Mouse (Mus musculus) forebrain, embryonic 16.5 days (tissue): Measurements from ENCODE around the gene Slc32a1. TPM values are rescaled to one million over a fixed set of nuclear protein-coding genes. Genes with fewer than 3 reads are reported as not detected.

Experiments used
- ATAC-seq: fragments of 200-750 bp; cut with Nextera tagmentation; 2 replicates; pipeline ENCODE4 v1.8.0; 2017; ENCODE audit warnings: mild to moderate bottlenecking, moderate library complexity
- H3K27ac ChIP-seq: fragments of 300-500 bp; sonication (generic); 2 replicates; pipeline ENCODE4 v1.5.1; 2014; ENCODE audit warnings: low read length, control low read depth
- H3K27me3 ChIP-seq: fragments of 300-500 bp; sonication (generic); replicated peaks from 2 replicates; pipeline ENCODE4 v1.6.1; 2014; ENCODE audit warnings: low read length; ENCODE audit not compliant: control insufficient read depth, insufficient read depth
- H3K36me3 ChIP-seq: fragments of 300-500 bp; sonication (generic); 2 replicates; pipeline ENCODE4 v1.6.1; 2014; ENCODE audit not compliant: control insufficient read depth, insufficient read depth
- H3K4me1 ChIP-seq: fragments of 300-500 bp; sonication (generic); replicated peaks from 2 replicates; pipeline ENCODE4 v1.6.1; 2014; ENCODE audit warnings: low read length; ENCODE audit not compliant: control insufficient read depth, insufficient read depth
- H3K4me2 ChIP-seq: fragments of 300-500 bp; sonication (generic); 2 replicates; pipeline ENCODE4 v1.6.1; 2014; ENCODE audit warnings: mild to moderate bottlenecking, low read length, control low read depth
- H3K4me3 ChIP-seq: fragments of 300-500 bp; sonication (generic); replicated peaks from 2 replicates; pipeline ENCODE4 v1.5.1; 2014; ENCODE audit warnings: mild to moderate bottlenecking, low read length, control low read depth
- H3K9ac ChIP-seq: fragments of 300-500 bp; sonication (generic); replicated peaks from 2 replicates; pipeline ENCODE4 v1.6.1; 2014; ENCODE audit warnings: low read depth, low read length, control low read depth
- H3K9me3 ChIP-seq: fragments of 300-500 bp; sonication (generic); 2 replicates; pipeline ENCODE4 v1.6.1; 2016; ENCODE audit warnings: low read length; ENCODE audit not compliant: control insufficient read depth
- WGBS: fragments of 180-500 bp; shearing (Covaris S2); extraction: QIAGEN DNeasy Blood & Tissue Kit; methylation state at CpG from one replicate; pipeline ENCODE4 v1.1.7; 2014; 5-methylcytosine and 5-hydroxymethylcytosine counted together
- polyA plus RNA-seq: library from polyadenylated mRNA; unstranded; fragments of >200 nt; fragmentation: Nextera tagmentation; extraction: Ambion mirVana; gene quantifications from 2 replicates; pipeline ENCODE4 v1.2.1, GENCODE M21; 2015

Slc32a1 gene
- polyA plus RNA-seq, 1 experiment from 2014 or later, result 7.7 TPM

GRCm38 (mm10) chr2:158609681-158610080 lies 886 bp upstream of the Slc32a1 start:
- H3K9me3 ChIP-seq, result no peaks in the 10 kb centered on the region
- under 1% methylated on average over 27 of the region's 27 CpGs for WGBS
- ATAC-seq, result no peak
- H3K4me3 ChIP-seq, result peak overlapping the region; percentile 59
- peaks cover 47% of the 10 kb centered on the region for H3K27me3 ChIP-seq
- H3K4me2 ChIP-seq, result peak overlapping the region; percentile 72
- no peaks in the 10 kb centered on the region for H3K36me3 ChIP-seq
- peaks cover 24% of the 10 kb centered on the region for H3K4me1 ChIP-seq
- H3K27ac ChIP-seq, result peak overlapping the region; percentile 91
- H3K9ac ChIP-seq, result peak overlapping the region; percentile 79

GRCm38 (mm10) chr2:158611326-158611719 lies 756 bp downstream of the Slc32a1 start:
- peak overlapping the region; percentile 79 for H3K9ac ChIP-seq
- peak overlapping the region; percentile 61 for H3K4me2 ChIP-seq
- peak overlapping the region; percentile 91 for H3K27ac ChIP-seq
- H3K4me3 ChIP-seq, result peak overlapping the region; percentile 59
- H3K9me3 ChIP-seq, result no peaks in the 10 kb centered on the region
- no peak for ATAC-seq
- peaks cover 56% of the 10 kb centered on the region for H3K27me3 ChIP-seq
- H3K4me1 ChIP-seq, result peaks cover 32% of the 10 kb centered on the region
- 1% methylated on average over 30 of the region's 30 CpGs for WGBS
- no peaks in the 10 kb centered on the region for H3K36me3 ChIP-seq

- peaks cover 26% of the 10 kb centered on the region for H3K4me1 ChIP-seq
- peak overlapping the region; percentile 61 for H3K4me2 ChIP-seq
- peak overlapping the region; percentile 79 for H3K9ac ChIP-seq
- ATAC-seq, result no peak
- WGBS, result 3% methylated on average over 30 of the region's 30 CpGs
- H3K9me3 ChIP-seq, result no peaks in the 10 kb centered on the region
- H3K27me3 ChIP-seq, result peaks cover 55% of the 10 kb centered on the region
- H3K27ac ChIP-seq, result peak overlapping the region; percentile 91
- peak overlapping the region; percentile 59 for H3K4me3 ChIP-seq
- no peaks in the 10 kb centered on the region for H3K36me3 ChIP-seq
These were observed 1.4 kb downstream of the Slc32a1 start for GRCm38 (mm10) chr2:158611726-158612670.

- peak overlapping the region; percentile 79 for H3K9ac ChIP-seq
- no peaks in the 10 kb centered on the region for H3K36me3 ChIP-seq
- ATAC-seq, result no peak
- WGBS, result 7% methylated on average over 10 of the region's 10 CpGs
- peaks cover 51% of the 10 kb centered on the region for H3K27me3 ChIP-seq
- H3K4me3 ChIP-seq, result peak overlapping the region; percentile 59
- no peaks in the 10 kb centered on the region for H3K9me3 ChIP-seq
- peak overlapping the region; percentile 77 for H3K27ac ChIP-seq
- peak overlapping the region; percentile 61 for H3K4me2 ChIP-seq
- peaks cover 24% of the 10 kb centered on the region for H3K4me1 ChIP-seq
These were observed 2.2 kb downstream of the Slc32a1 start for GRCm38 (mm10) chr2:158612671-158613250.

GRCm38 (mm10) chr2:158613541-158614417 lies 3.2 kb downstream of the Slc32a1 start:
- ATAC-seq, result peak; percentile 29
- H3K4me3 ChIP-seq, result peak overlapping the region; percentile 59
- peak overlapping the region; percentile 61 for H3K4me2 ChIP-seq
- peak overlapping the region; percentile 77 for H3K27ac ChIP-seq
- no peaks in the 10 kb centered on the region for H3K36me3 ChIP-seq
- peak overlapping the region; percentile 79 for H3K9ac ChIP-seq
- WGBS, result 3% methylated on average over 53 of the region's 53 CpGs
- H3K27me3 ChIP-seq, result peaks cover 57% of the 10 kb centered on the region
- H3K9me3 ChIP-seq, result no peaks in the 10 kb centered on the region
- peaks cover 24% of the 10 kb centered on the region for H3K4me1 ChIP-seq

GRCm38 (mm10) chr2:158614418-158614955 lies 3.9 kb downstream of the Slc32a1 start:
- ATAC-seq, result no peak
- Histone ChIP-seq H3K4me3 (peak overlapping the region; percentile 59), H3K4me2 (peak overlapping the region; percentile 61), H3K27me3 (peaks cover 53% of the 10 kb centered on the region), H3K27ac (no peak overlapping the region), H3K4me1 (peaks cover 24% of the 10 kb centered on the region), H3K9me3 (no peaks in the 10 kb centered on the region), H3K9ac (peak overlapping the region; percentile 79), H3K36me3 (no peaks in the 10 kb centered on the region)
- 2% methylated on average over 45 of the region's 47 CpGs for WGBS

GRCm38 (mm10) chr2:158615161-158615680 lies 4.7 kb downstream of the Slc32a1 start:
- peak overlapping the region; percentile 79 for H3K9ac ChIP-seq
- no peak for ATAC-seq

GRCm38 (mm10) chr2:158615702-158616101 lies 5.1 kb downstream of the Slc32a1 start:
- H3K9me3 ChIP-seq, result no peaks in the 10 kb centered on the region
- no peak overlapping the region for H3K27ac ChIP-seq
- WGBS, result 3% methylated on average over 13 of the region's 13 CpGs
- peaks cover 22% of the 10 kb centered on the region for H3K4me1 ChIP-seq
- peak overlapping the region; percentile 59 for H3K4me3 ChIP-seq
- no peak for ATAC-seq
- H3K27me3 ChIP-seq, result peaks cover 56% of the 10 kb centered on the region
- H3K9ac ChIP-seq, result peak overlapping the region; percentile 41; the same call in 1 of the 2 replicates
- H3K36me3 ChIP-seq, result no peaks in the 10 kb centered on the region
- H3K4me2 ChIP-seq, result peak overlapping the region; percentile 61

More at GRCm38 (mm10) chr2:158615161-158615680, 4.7 kb downstream of the Slc32a1 start:
- Histone ChIP-seq H3K4me1 (peaks cover 24% of the 10 kb centered on the region), H3K27ac (no peak overlapping the region), H3K4me3 (peak overlapping the region; percentile 59), H3K9me3 (no peaks in the 10 kb centered on the region), H3K4me2 (peak overlapping the region; percentile 61), H3K27me3 (peaks cover 58% of the 10 kb centered on the region), H3K36me3 (no peaks in the 10 kb centered on the region)
- WGBS, result 2% methylated on average over 24 of the region's 24 CpGs
